Mouse (Mus musculus): Measurements from ENCODE around the gene Rhog.

DNA sequence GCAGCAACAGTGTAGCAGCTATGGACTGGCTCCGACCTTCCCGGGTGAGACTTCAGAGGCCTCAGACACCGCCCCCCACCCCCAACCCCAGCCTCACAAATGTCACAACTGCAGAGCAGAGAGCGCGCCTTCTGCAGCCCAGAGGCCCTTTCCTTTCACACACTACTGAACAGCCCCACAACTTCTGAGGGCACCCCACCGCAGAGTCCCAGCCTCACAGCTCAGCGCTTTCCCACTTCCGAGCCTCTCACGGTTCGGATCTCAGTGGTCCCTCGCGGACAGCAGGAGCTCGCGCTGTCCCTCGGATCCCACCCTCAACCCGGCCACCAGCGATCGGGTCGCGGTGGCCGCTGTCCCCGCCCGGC, 6.3 kb downstream of the Rhog start:
- no peak for TF ChIP-seq CTCF (IDR thresholded peaks at IDR 0.05; ENCODE audit: control insufficient read depth, insufficient read depth, insufficient read length)
- no peak for TF ChIP-seq CEBPB (IDR thresholded peaks at IDR 0.05; ENCODE audit: low read depth)
- TF ChIP-seq USF1 (IDR thresholded peaks at IDR 0.05; ENCODE audit: low read depth): no peak
- TF ChIP-seq MYOD1 (IDR thresholded peaks at IDR 0.05; ENCODE audit: control insufficient read depth, insufficient read length, low read depth): no peak
